Mouse (Mus musculus) bone marrow, adult 2 months (tissue): ENCODE results near the gene Ccdc127.

ENCODE experiments used
- CTCF ChIP-seq: fragments of 200-500 bp; IDR thresholded peaks from 2 replicates; pipeline ENCODE4 v1.5.1; 2011; ENCODE audit warnings: low read length, control low read depth; ENCODE audit not compliant: control insufficient read depth, insufficient read depth
- POLR2A ChIP-seq: fragments of 200-500 bp; IDR thresholded peaks from 2 replicates; pipeline ENCODE4 v1.6.1; 2011; ENCODE audit warnings: low read depth, mild to moderate bottlenecking, control low read depth, low read length, borderline replicate concordance; ENCODE audit not compliant: control insufficient read depth

DNA sequence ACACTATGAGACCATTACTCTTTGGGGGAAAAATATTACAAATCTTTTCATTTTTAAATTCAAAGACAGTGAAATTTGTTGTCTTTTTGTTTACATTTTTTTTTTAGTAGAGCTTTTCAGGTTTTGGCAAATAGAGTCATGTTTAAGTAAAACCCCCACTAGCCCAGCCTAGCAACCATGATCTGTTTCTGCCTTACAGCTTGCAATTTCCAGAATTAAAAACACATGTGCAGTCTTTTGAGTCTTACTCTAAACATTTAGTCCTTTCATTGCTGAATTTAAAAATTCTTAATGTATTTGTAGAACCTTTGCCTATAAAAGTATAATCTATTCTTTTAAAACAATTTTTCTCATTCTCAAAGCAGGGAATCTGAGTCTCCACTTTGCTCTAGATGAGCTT is 20.8 kb upstream of the Ccdc127 start:
- TF ChIP-seq CTCF = no peak
- no peak for TF ChIP-seq POLR2A
